Mouse (Mus musculus) heart, adult 2 months (tissue): Measurements from ENCODE around the gene Skor1.

Source experiments
- CTCF ChIP-seq: fragments of 200-600 bp; IDR thresholded peaks from 2 replicates; pipeline ENCODE4 v1.8.1; 2022; ENCODE audit warnings: antibody characterized with exemption, mild to moderate bottlenecking, moderate library complexity
- EP300 ChIP-seq: fragments of 200-500 bp; IDR thresholded peaks from 2 replicates; pipeline ENCODE4 v1.6.1; 2011; ENCODE audit warnings: low read depth, low read length, control low read depth; ENCODE audit not compliant: insufficient read depth
- POLR2A ChIP-seq: fragments of 200-500 bp; IDR thresholded peaks from 2 replicates; pipeline ENCODE4 v1.6.1; 2011; ENCODE audit warnings: mild to moderate bottlenecking, low read depth, low read length, control low read depth; ENCODE audit not compliant: insufficient read depth

DNA sequence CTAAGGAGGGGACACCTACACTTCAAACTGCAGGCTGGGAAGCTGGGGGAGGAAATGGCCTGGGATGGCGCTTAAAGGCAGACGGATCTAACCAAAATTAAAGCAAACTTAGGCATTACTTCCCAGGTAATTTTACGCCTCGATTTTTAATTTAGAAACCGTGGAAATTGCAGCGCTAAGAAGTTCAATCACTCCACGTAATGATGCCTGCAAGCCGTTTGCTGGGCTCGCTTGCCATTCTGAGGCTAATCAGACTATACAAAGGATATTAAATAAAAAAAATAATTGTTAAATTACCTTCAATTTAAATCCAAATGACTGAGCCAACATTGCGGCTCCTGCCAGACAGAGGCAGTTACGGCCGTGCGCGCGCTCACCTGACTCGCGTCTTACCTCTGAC is 9.1 kb downstream of the Skor1 start:
- TF ChIP-seq CTCF (no peak), POLR2A (no peak), EP300 (no peak)
